Mouse (Mus musculus) hindbrain, embryonic 11.5 days (tissue): Measurements from ENCODE around the gene Sirt3. TPM values are rescaled to one million over a fixed set of nuclear protein-coding genes. Genes with fewer than 3 reads are reported as not detected.

Experiments used
- ATAC-seq: fragments of 200-750 bp; cut with Nextera tagmentation; 2 replicates; pipeline ENCODE4 v1.8.0; 2017; ENCODE audit warnings: mild to moderate bottlenecking, moderate TSS enrichment, moderate library complexity; ENCODE audit not compliant: low FRiP score
- DNase-seq: peaks from one replicate; pipeline ENCODE4 v3.0.0-alpha.2; 2015; ENCODE audit warnings: low spot score
- H3K27ac ChIP-seq: fragments of 300-500 bp; sonication (generic); 2 replicates; pipeline ENCODE4 v1.5.1; 2014; ENCODE audit warnings: mild to moderate bottlenecking, low read depth, low read length
- H3K27me3 ChIP-seq: fragments of 300-500 bp; sonication (generic); 2 replicates; pipeline ENCODE4 v1.6.1; 2014; ENCODE audit warnings: mild to moderate bottlenecking, low read length, moderate library complexity, mixed read lengths; ENCODE audit not compliant: control insufficient read depth, insufficient read depth
- H3K36me3 ChIP-seq: fragments of 300-500 bp; sonication (generic); 2 replicates; pipeline ENCODE4 v1.6.1; 2014; ENCODE audit warnings: mild to moderate bottlenecking, low read length, moderate library complexity, mixed read lengths; ENCODE audit not compliant: control insufficient read depth, insufficient read depth
- H3K4me1 ChIP-seq: fragments of 300-500 bp; sonication (generic); replicated peaks from 2 replicates; pipeline ENCODE4 v1.6.1; 2014; ENCODE audit warnings: low read length, mixed read lengths; ENCODE audit not compliant: control insufficient read depth, insufficient read depth
- H3K4me2 ChIP-seq: fragments of 300-500 bp; sonication (generic); replicated peaks from 2 replicates; pipeline ENCODE4 v1.6.1; 2014; ENCODE audit warnings: mild to moderate bottlenecking, low read depth, low read length
- H3K4me3 ChIP-seq: fragments of 300-500 bp; sonication (generic); 2 replicates; pipeline ENCODE4 v1.5.1; 2014; ENCODE audit warnings: low read depth, low read length
- H3K9ac ChIP-seq: fragments of 300-500 bp; sonication (generic); 2 replicates; pipeline ENCODE4 v1.6.1; 2014; ENCODE audit warnings: low read depth, low read length
- H3K9me3 ChIP-seq: fragments of 300-500 bp; sonication (generic); 2 replicates; pipeline ENCODE4 v1.6.1; 2016; ENCODE audit warnings: low read length; ENCODE audit not compliant: control insufficient read depth
- WGBS: fragments of 180-500 bp; shearing (Covaris S2); extraction: QIAGEN DNeasy Blood & Tissue Kit; methylation state at CpG from one replicate; pipeline ENCODE4 v1.1.7; 2014; 5-methylcytosine and 5-hydroxymethylcytosine counted together
- polyA plus RNA-seq: library from polyadenylated mRNA; unstranded; fragments of >200 nt; fragmentation: Nextera tagmentation; extraction: Ambion mirVana; gene quantifications from 2 replicates; pipeline ENCODE4 v1.2.1, GENCODE M21; 2014

Sirt3 gene
- polyA plus RNA-seq, 1 experiment from 2014 or later: 23.3 TPM

GRCm38 (mm10) chr7:140857550-140858505 is 24.3 kb downstream of the Sirt3 start, which contains the start of gene Bet1l:
Gene Bet1l (minus strand): TSS chr7:140857577.
- Histone ChIP-seq H3K36me3 (no peaks in the 10 kb centered on the region), H3K9ac (peak within 1 kb of the TSS; percentile 88), H3K4me1 (peaks cover 8% of the 10 kb centered on the region), H3K27ac (peak within 1 kb of the TSS; percentile 73), H3K27me3 (no peaks in the 10 kb centered on the region), H3K4me3 (peak within 1 kb of the TSS; percentile 80), H3K9me3 (no peaks in the 10 kb centered on the region), H3K4me2 (peak within 1 kb of the TSS; percentile 92)
- WGBS: 39% methylated on average over 40 of the region's 40 CpGs
- peak; percentile 44 for ATAC-seq
- DNase-seq: no peak

DNA sequence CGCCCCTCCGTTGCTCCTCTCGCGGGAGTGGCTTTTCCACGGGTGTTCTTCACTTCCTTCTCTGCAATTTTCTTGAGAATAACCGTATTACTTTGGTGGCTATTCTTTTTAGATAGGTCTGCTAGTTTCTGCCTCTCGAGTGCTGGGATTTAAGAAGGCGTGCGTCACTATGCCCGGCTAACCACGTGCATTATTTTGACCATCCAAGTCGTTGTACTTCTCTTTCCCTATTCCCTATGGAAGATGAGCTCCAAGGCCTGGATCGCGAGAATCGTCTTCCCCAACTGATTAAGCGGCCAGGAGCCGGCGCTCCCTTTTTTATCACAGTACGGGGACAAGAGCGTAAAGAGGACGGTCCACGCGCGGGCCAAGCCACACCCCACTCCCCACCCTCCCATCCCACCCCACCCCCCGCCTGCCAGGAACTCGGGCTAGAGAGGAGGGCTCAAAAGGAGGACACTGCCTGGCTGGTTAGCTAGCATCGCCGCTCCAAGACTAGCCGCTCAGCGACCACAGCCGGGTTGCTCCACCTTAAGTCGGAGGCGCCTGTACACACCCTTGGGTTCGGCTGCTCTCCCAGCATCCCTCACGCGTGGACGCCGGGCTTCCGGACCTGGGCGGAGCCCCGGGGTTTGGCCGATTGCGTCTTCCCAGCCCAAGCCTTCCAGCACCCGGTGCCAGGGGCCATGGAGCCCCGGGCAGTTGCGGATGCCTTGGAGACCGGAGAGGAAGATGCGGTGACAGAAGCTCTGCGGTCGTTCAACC is 25.1 kb downstream of the Sirt3 start, which contains the start of gene Ric8a:
Ric8a (plus strand) TSS at position 173 of the 765 bp plus-strand sequence.
- H3K9me3 ChIP-seq: no peaks in the 10 kb centered on the region
- no peaks in the 10 kb centered on the region for H3K36me3 ChIP-seq
- H3K4me3 ChIP-seq: peak within 1 kb of the TSS; percentile 80
- H3K4me1 ChIP-seq: peaks cover 8% of the 10 kb centered on the region
- H3K27ac ChIP-seq: peak within 1 kb of the TSS; percentile 73
- DNase-seq (peak; percentile 81), ATAC-seq (peak; percentile 77)
- H3K4me2 ChIP-seq: peak within 1 kb of the TSS; percentile 92
- peak within 1 kb of the TSS; percentile 88 for H3K9ac ChIP-seq
- H3K27me3 ChIP-seq: no peaks in the 10 kb centered on the region
- 1% methylated on average over 50 of the region's 50 CpGs for WGBS

- H3K9me3 ChIP-seq: no peaks in the 10 kb centered on the region
- no peaks in the 10 kb centered on the region for H3K36me3 ChIP-seq
- H3K9ac ChIP-seq: peak within 1 kb of the TSS; percentile 88
- H3K4me2 ChIP-seq: peak within 1 kb of the TSS; percentile 92
- H3K27me3 ChIP-seq: no peaks in the 10 kb centered on the region
- peak within 1 kb of the TSS; percentile 73 for H3K27ac ChIP-seq
- WGBS: 2% methylated on average over 51 of the region's 51 CpGs
- peaks cover 8% of the 10 kb centered on the region for H3K4me1 ChIP-seq
- ATAC-seq: peak; percentile 80
- peak; percentile 90 for DNase-seq
- peak within 1 kb of the TSS; percentile 80 for H3K4me3 ChIP-seq
Observed at GRCm38 (mm10) chr7:140855860-140856784, 26.0 kb downstream of the Sirt3 start, which contains the start of gene Gm45785. Gene Gm45785 (minus strand): TSS chr7:140856331.

DNA sequence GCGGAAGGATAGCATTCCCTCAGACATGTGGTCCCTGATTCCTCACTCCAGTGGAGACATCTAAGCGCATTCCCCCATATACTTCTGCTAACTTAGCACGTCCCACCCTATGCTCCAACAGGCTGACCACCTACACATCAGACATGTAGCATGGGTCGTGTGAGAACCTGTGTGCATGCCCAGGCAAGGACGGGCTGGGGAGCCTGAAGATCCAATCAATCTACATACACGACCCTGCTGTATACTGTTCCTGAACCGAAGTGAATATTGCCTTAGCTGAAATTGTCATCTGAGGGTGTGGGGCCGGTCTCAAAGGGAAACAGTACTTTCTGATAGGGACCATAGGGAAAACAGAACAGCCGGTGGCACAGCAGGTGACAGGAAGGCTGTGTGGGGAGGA is 26.9 kb downstream of the Sirt3 start:
- H3K27me3 ChIP-seq: no peaks in the 10 kb centered on the region
- 75% methylated on average over 9 of the region's 9 CpGs for WGBS
- H3K9me3 ChIP-seq: no peaks in the 10 kb centered on the region
- DNase-seq: no peak
- H3K4me2 ChIP-seq: peak overlapping the region; percentile 92
- peaks cover 8% of the 10 kb centered on the region for H3K4me1 ChIP-seq
- H3K27ac ChIP-seq: no peak overlapping the region
- H3K9ac ChIP-seq: peak overlapping the region; percentile 32; the same call in 1 of the 2 replicates
- ATAC-seq: no peak
- H3K4me3 ChIP-seq: peak overlapping the region; percentile 80
- H3K36me3 ChIP-seq: no peaks in the 10 kb centered on the region

GRCm38 (mm10) chr7:140854483-140854882 is 27.6 kb downstream of the Sirt3 start:
- Histone ChIP-seq H3K27me3 (no peaks in the 10 kb centered on the region), H3K27ac (no peak overlapping the region), H3K4me2 (no peak overlapping the region), H3K4me3 (no peak overlapping the region), H3K9me3 (no peaks in the 10 kb centered on the region), H3K9ac (no peak overlapping the region), H3K36me3 (no peaks in the 10 kb centered on the region), H3K4me1 (peaks cover 8% of the 10 kb centered on the region)
- DNase-seq: no peak
- WGBS: 95% methylated on average over 18 of the region's 18 CpGs
- no peak for ATAC-seq

GRCm38 (mm10) chr7:140853386-140853785 is 28.7 kb downstream of the Sirt3 start:
- no peaks in the 10 kb centered on the region for H3K9me3 ChIP-seq
- H3K4me3 ChIP-seq: no peak overlapping the region
- ATAC-seq (no peak), DNase-seq (no peak)
- 91% methylated on average over 9 of the region's 9 CpGs for WGBS
- H3K27me3 ChIP-seq: no peaks in the 10 kb centered on the region
- no peak overlapping the region for H3K4me2 ChIP-seq
- no peaks in the 10 kb centered on the region for H3K36me3 ChIP-seq
- peaks cover 8% of the 10 kb centered on the region for H3K4me1 ChIP-seq
- no peak overlapping the region for H3K27ac ChIP-seq
- H3K9ac ChIP-seq: no peak overlapping the region

GRCm38 (mm10) chr7:140851916-140852315 is 30.2 kb downstream of the Sirt3 start:
- WGBS: 95% methylated on average over 4 of the region's 4 CpGs
- H3K27ac ChIP-seq: no peak overlapping the region
- DNase-seq (no peak), ATAC-seq (no peak)
- H3K4me1 ChIP-seq: peaks cover 3% of the 10 kb centered on the region; the same call in 1 of the 2 replicates
- no peak overlapping the region for H3K4me3 ChIP-seq
- H3K27me3 ChIP-seq: no peaks in the 10 kb centered on the region
- no peak overlapping the region for H3K9ac ChIP-seq
- H3K36me3 ChIP-seq: no peaks in the 10 kb centered on the region
- H3K9me3 ChIP-seq: no peaks in the 10 kb centered on the region
- H3K4me2 ChIP-seq: no peak overlapping the region

- no peaks in the 10 kb centered on the region for H3K36me3 ChIP-seq
- H3K4me3 ChIP-seq: no peak overlapping the region
- H3K4me2 ChIP-seq: no peak overlapping the region
- no peak for DNase-seq
- no peaks in the 10 kb centered on the region for H3K27me3 ChIP-seq
- WGBS: 90% methylated on average over 10 of the region's 10 CpGs
- H3K27ac ChIP-seq: no peak overlapping the region
- H3K9ac ChIP-seq: no peak overlapping the region
- no peaks in the 10 kb centered on the region for H3K9me3 ChIP-seq
- H3K4me1 ChIP-seq: no peaks in the 10 kb centered on the region
- no peak for ATAC-seq
Observed at GRCm38 (mm10) chr7:140848591-140848990, 33.5 kb downstream of the Sirt3 start.
